8 mouse cellular contexts compared by ENCODE assay signal in the genomic region with DNA sequence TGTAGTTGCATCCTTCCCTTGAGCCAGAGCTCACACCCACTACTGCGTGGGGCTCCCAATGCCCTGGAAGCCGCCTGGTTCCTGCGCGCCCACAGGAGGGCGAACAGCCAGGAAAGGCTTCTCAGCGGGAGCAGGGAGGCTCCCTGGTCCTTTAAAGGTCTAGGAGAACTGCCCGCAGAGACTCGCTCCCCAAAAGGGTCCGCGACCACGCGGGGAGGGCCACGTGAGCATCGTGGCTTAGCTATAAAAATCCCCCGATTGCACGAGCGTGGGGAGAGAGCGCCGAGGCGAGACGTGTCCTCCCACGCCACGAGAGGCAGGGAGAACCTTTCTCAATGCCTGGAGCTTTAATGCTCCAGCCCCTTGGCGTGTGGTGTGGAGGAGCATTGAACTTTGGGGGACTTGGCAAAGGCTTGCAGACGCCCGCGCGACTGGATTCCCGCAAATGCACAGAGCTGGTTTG. TPM values are rescaled to one million over a fixed set of nuclear protein-coding genes. Genes with fewer than 3 reads are reported as not detected.
A peak's percentile ranks its signal among the peaks of the same experiment; 100 is the strongest.
DNase-seq lines count a peak whose midpoint lies in the region; ATAC-seq and TF ChIP-seq lines count a peak whose summit lies in the region.

A gene (plus strand): TSS at position 33 of the 463 bp plus-strand sequence.

- no peaks in the 10 kb centered on the region for H3K9me3 ChIP-seq in heart, embryonic 11.5 days (replicated peaks; ENCODE audit: control insufficient read depth, low read length)
- H3K9me3 ChIP-seq in kidney, embryonic 14.5 days (ENCODE audit: control insufficient read depth, low read length), result no peaks in the 10 kb centered on the region
- H3K9me3 ChIP-seq in liver, embryonic 12.5 days (replicated peaks), result no peaks in the 10 kb centered on the region

- H3K4me1 ChIP-seq in heart, embryonic 11.5 days (ENCODE audit: control insufficient read depth, insufficient read depth, low read length), result 0 out of 2 replicates have a peak, but pooled peaks cover 3% of the 10 kb centered on the region
- H3K4me1 ChIP-seq in embryonic fibroblast, embryonic 13.5 days (ENCODE audit: control insufficient read depth, insufficient read depth, low read length), result no peaks in the 10 kb centered on the region
- H3K4me1 ChIP-seq in kidney, embryonic 14.5 days (ENCODE audit: control insufficient read depth, insufficient read depth, low read length), result no peaks in the 10 kb centered on the region
- H3K4me1 ChIP-seq in liver, embryonic 12.5 days, result no peaks in the 10 kb centered on the region

- peaks cover 39% of the 10 kb centered on the region for H3K27me3 ChIP-seq in heart, embryonic 11.5 days (ENCODE audit: control insufficient read depth, insufficient read depth, low read length)
- H3K27me3 ChIP-seq in kidney, embryonic 14.5 days (ENCODE audit: control insufficient read depth, insufficient read depth, low read length), result peaks cover 43% of the 10 kb centered on the region
- H3K27me3 ChIP-seq in liver, embryonic 12.5 days (replicated peaks), result peaks cover 47% of the 10 kb centered on the region

- DNase-seq in heart, postnatal 4 days, result no peak
- DNase-seq in right cerebral cortex, postnatal 36 days (ENCODE audit: low spot score in 2 of 2), result peak; percentile 40 to 54
- DNase-seq in natural killer cell, adult 2 months (ENCODE audit: low spot score in 2 of 2), result no peak
- DNase-seq in thymus, postnatal 25 days, result no peak

- no peaks in the 10 kb centered on the region for H3K36me3 ChIP-seq in heart, embryonic 11.5 days (ENCODE audit: control insufficient read depth, insufficient read depth, low read length)
- no peaks in the 10 kb centered on the region for H3K36me3 ChIP-seq in kidney, embryonic 14.5 days (ENCODE audit: control insufficient read depth, insufficient read depth, low read length)
- no peaks in the 10 kb centered on the region for H3K36me3 ChIP-seq in liver, embryonic 12.5 days

- peak within 1 kb of the TSS; percentile 51 for H3K4me3 ChIP-seq in heart, embryonic 11.5 days (ENCODE audit: low read depth, low read length)
- peak within 1 kb of the TSS; percentile 7 for H3K4me3 ChIP-seq in embryonic fibroblast, embryonic 13.5 days (ENCODE audit: insufficient read depth, low read length)
- H3K4me3 ChIP-seq in kidney, embryonic 14.5 days (ENCODE audit: low read length), result peak within 1 kb of the TSS; percentile 56
- peak within 1 kb of the TSS; percentile 30 for H3K4me3 ChIP-seq in liver, embryonic 12.5 days

- WGBS in heart, embryonic 11.5 days (ENCODE audit: insufficient replicate concordance), result 1% methylated on average over 29 of the region's 29 CpGs
- WGBS in kidney, embryonic 14.5 days, result 1% methylated on average over 29 of the region's 29 CpGs
- WGBS in liver, embryonic 12.5 days (ENCODE audit: insufficient replicate concordance), result 2% methylated on average over 29 of the region's 29 CpGs

- TF ChIP-seq CTCF in embryonic fibroblast, embryonic 13.5 days (IDR thresholded peaks at IDR 0.05; ENCODE audit: borderline replicate concordance, insufficient read depth, low read length), result no peak

- H3K27ac ChIP-seq in heart, embryonic 11.5 days (ENCODE audit: low read depth, low read length), result no peak within 1 kb of the TSS
- no peak within 1 kb of the TSS for H3K27ac ChIP-seq in embryonic fibroblast, embryonic 13.5 days (ENCODE audit: insufficient read depth, low read length)
- H3K27ac ChIP-seq in kidney, embryonic 14.5 days (ENCODE audit: low read depth, low read length), result no peak within 1 kb of the TSS
- no peak within 1 kb of the TSS for H3K27ac ChIP-seq in liver, embryonic 12.5 days

- TF ChIP-seq POLR2A in embryonic fibroblast, embryonic 13.5 days (IDR thresholded peaks at IDR 0.05; ENCODE audit: low read depth, low read length), result no peak

- no peak within 1 kb of the TSS for H3K9ac ChIP-seq in heart, embryonic 11.5 days (ENCODE audit: low read depth, low read length)
- peak within 1 kb of the TSS; percentile 50; the same call in 1 of the 2 replicates for H3K9ac ChIP-seq in kidney, embryonic 14.5 days (ENCODE audit: low read depth, low read length)
- H3K9ac ChIP-seq in liver, embryonic 12.5 days, result no peak within 1 kb of the TSS

- 0 out of 2 replicates have a peak, but pooled peaks have one; percentile 26 for ATAC-seq in heart, embryonic 11.5 days (replicated peaks; ENCODE audit: insufficient number of reproducible peaks, low FRiP score, low TSS enrichment)
- peak; percentile 46 for ATAC-seq in kidney, embryonic 14.5 days (ENCODE audit: low FRiP score, low TSS enrichment)
- no peak for ATAC-seq in liver, embryonic 12.5 days

- peak within 1 kb of the TSS; percentile 91 for H3K4me2 ChIP-seq in heart, embryonic 11.5 days
- peak within 1 kb of the TSS; percentile 90 for H3K4me2 ChIP-seq in kidney, embryonic 14.5 days (replicated peaks; ENCODE audit: low read depth, low read length)
- peak within 1 kb of the TSS; percentile 56 for H3K4me2 ChIP-seq in liver, embryonic 12.5 days

RNA-seq across cellular contexts. Expression of the gene that starts here (rescaled TPM):
- polyA plus RNA-seq in heart, embryonic 11.5 days (2014; fragmentation: Nextera tagmentation; extraction: Ambion mirVana), result 0.06 TPM in 1 of 2 replicates, not detected in the other
- total RNA-seq in heart, postnatal 4 days (2021), result not detected
- polyA plus RNA-seq in embryonic fibroblast, embryonic 13.5 days (2011; ENCODE audit: insufficient read length, low read depth, missing spikeins), result not detected in 2 replicates
- 0.81 and 0.99 TPM in 2 replicates for polyA plus RNA-seq in kidney, embryonic 14.5 days (2014; fragmentation: Nextera tagmentation; extraction: Ambion mirVana)
- polyA plus RNA-seq in liver, embryonic 12.5 days (2016; fragmentation: Nextera tagmentation; extraction: Ambion mirVana), result not detected in 2 replicates

Comparison
In these comparisons a context has a peak if more than half of its experiments do, and no peak if none do; other contexts are left out.
1. Peak in ATAC-seq, H3K4me3 ChIP-seq and H3K4me2 ChIP-seq in heart, embryonic 11.5 days; RNA of the gene not detected or under 1 TPM.
2. Peak in ATAC-seq, H3K4me3 ChIP-seq, H3K9ac ChIP-seq and H3K4me2 ChIP-seq in kidney, embryonic 14.5 days; RNA of the gene not detected or under 1 TPM.
3. DNase-seq: peak in right cerebral cortex, postnatal 36 days (2 of 2); none in heart, postnatal 4 days (single experiment), natural killer cell, adult 2 months (0 of 2) and thymus, postnatal 25 days (single experiment).
4. Peak in every context shown above with its lines, with median percentiles within 50 percentile points of each other: H3K4me2 ChIP-seq and H3K4me3 ChIP-seq.